Mouse (Mus musculus): ENCODE measurements around the gene Lad1.

GRCm38 (mm10) chr1:135798492-135798891, 19.9 kb upstream of the Lad1 start:
- TF ChIP-seq GATA1 (IDR thresholded peaks at IDR 0.05; ENCODE audit: borderline replicate concordance, low read length) = no peak
- TF ChIP-seq CTCF (IDR thresholded peaks at IDR 0.05; ENCODE audit: low read depth, low read length) = no peak

All from G1E (cell line).